Mouse (Mus musculus): ENCODE measurements around the gene Pou2f2. TPM values are rescaled to one million over a fixed set of nuclear protein-coding genes. Genes with fewer than 3 reads are reported as not detected.
A peak's percentile ranks its signal among the peaks of the same experiment; 100 is the strongest.

Gene Pou2f2
- total RNA-seq, 2 experiments from 2014 or later, result 12.5 to 14.0 TPM

DNA sequence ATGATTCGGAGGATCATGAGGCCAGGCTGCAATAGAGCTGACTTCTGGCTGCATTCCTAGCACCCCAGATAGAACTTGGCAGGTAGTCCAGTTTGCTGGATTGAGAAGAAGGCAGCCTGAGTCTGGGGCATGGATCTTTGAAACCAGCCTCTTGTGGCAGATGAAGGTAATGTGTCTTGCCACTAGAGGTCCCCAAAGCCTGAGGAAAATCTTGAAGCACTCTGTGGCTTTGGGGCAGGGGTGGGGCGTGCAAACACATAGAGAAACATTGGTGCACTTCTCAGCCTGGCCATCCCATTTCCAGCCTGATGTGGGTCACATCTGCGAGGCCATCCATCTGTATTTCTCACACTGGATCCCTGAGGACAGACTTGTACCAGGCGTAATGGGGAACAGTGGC, 97.0 kb downstream of the Pou2f2 start:
- peak; percentile 75 for TF ChIP-seq CTCF (IDR thresholded peaks at IDR 0.05)
- peak in 1 of 2 experiments; percentile 33 for DNase-seq (ENCODE audit: extremely low spot score in 1 of 2, low spot score in 2 of 2)
- Histone ChIP-seq H3K27ac (no peak overlapping the region), H3K4me3 (no peak overlapping the region)
- intact Hi-C loops (cut with DNase I), result no loop called here

DNA sequence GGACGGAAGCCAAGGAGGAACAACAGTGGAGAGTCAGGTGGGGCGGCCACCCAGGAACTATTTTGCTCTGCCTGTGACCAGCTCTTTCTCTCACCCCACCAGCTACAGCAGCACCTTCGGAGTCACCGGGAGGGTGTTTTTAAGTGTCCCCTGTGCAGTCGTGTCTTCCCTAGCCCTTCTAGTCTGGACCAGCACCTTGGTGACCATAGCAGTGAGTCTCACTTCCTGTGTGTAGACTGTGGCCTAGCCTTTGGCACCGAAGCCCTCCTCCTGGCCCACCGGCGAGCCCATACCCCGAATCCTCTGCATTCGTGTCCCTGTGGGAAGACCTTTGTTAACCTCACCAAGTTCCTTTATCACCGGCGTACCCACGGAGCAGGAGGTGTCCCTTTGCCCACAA, 99.1 kb downstream of the Pou2f2 start:
- intact Hi-C loops (cut with DNase I), result no loop called here
- TF ChIP-seq CTCF (IDR thresholded peaks at IDR 0.05), result no peak

DNA sequence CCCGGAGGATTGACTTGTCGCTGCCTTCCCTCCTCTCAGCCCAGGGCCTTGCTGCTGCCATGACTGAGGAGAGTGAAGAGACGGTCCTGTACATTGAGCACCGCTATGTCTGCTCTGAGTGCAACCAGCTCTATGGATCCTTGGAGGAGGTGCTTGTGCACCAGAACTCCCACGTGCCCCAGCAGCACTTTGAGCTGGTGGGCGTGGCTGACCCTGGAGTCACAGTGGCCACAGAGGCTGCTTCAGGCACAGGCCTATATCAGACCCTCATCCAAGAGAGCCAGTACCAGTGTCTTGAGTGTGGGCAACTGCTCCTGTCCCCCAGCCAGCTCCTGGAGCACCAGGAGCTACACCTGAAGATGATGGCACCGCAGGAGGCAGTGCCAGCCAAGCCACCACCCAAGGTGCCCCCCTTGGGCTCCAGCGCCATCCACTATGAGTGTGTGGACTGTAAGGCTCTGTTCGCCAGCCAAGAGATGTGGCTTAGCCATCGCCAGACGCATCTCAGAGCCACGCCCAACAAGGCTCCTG, 100.0 kb downstream of the Pou2f2 start:
- Histone ChIP-seq H3K27ac (no peak overlapping the region), H3K4me3 (no peak overlapping the region)
- intact Hi-C loops (cut with DNase I), result loop anchor here (10.0 kb wide), 1 partner anchor 195 kb away; the partner anchor contains the start of gene Rps19
- no peak for TF ChIP-seq CTCF (IDR thresholded peaks at IDR 0.05)
- DNase-seq (ENCODE audit: extremely low spot score in 1 of 2, low spot score in 2 of 2), result no peak

More for the DNA sequence above, 99.1 kb downstream of the Pou2f2 start:
- DNase-seq (ENCODE audit: extremely low spot score in 1 of 2, low spot score in 2 of 2), result no peak
- Histone ChIP-seq H3K4me3 (no peak overlapping the region), H3K27ac (no peak overlapping the region)

DNA sequence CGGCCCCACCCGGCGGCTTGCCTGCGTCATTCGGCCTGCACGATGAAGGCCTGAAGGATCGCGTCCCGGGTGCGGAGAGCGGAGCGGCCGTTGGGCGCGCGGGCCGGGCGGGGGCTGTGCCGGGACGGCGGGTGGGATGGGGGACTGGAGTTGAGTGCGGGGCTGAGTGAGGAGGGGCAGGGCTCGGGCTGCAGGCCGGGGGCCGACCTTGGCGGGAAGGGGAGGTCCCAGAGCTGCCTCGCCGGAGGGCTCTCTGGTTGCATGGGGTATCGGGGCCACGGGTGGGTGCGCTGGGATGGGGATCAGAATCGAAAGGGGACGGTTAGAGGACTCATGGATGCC, 102.1 kb downstream of the Pou2f2 start:
- intact Hi-C loops (cut with DNase I), result loop anchor here (10.0 kb wide), 1 partner anchor 193 kb away; the partner anchor contains the start of gene Rps19
- no peak for DNase-seq (ENCODE audit: extremely low spot score in 1 of 2, low spot score in 2 of 2)
- Histone ChIP-seq H3K27ac (peak overlapping the region; percentile 85), H3K4me3 (peak overlapping the region; percentile 80)
- TF ChIP-seq CTCF (IDR thresholded peaks at IDR 0.05), result no peak

DNA sequence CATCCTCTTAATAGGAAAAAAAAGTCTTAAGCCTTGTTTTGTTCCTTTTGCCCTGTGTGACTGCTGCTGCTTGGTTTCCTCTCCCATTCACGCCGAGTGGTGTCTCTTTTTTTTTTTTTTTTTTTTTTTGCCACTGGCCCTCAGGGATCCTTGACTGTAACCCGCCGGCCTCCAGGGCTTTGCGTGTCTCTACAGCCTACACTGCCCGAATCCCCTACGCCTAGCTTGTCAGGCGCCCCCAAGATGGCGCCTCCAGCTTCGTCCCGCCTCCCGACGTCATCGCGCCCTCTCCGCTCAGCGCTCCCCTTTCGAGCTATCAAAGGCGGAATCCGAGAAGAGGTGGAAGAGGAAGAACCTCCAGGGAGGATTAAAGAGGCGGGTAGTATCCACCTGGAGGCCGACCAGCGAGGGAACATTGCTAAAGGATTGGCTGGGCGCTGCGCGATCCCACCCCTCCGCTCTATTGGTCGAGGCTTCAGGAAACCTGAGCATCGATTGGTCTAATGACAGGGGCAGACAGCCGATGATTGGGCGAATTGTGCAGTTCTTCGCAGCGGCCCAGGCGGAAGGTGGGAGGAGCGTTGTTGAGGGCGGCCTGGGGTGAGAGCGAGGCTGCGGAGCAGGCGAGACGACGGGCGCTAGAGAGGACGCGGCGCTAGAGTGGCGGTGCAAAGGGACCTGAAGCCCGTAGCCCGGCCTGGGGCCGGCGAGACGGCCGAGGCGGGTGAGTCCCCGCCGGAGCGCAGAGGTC, 102.7 kb downstream of the Pou2f2 start:
- Histone ChIP-seq H3K4me3 (peak overlapping the region; percentile 80), H3K27ac (peak overlapping the region; percentile 96)
- DNase-seq (ENCODE audit: extremely low spot score in 1 of 2, low spot score in 2 of 2), result peak; percentile 94 to 97
- no peak; the same call in 1 of the 2 replicates for TF ChIP-seq CTCF (IDR thresholded peaks at IDR 0.05)
- intact Hi-C loops (cut with DNase I), result loop anchor here (10.0 kb wide), 1 partner anchor 192 kb away; the partner anchor contains the start of gene Rps19

DNA sequence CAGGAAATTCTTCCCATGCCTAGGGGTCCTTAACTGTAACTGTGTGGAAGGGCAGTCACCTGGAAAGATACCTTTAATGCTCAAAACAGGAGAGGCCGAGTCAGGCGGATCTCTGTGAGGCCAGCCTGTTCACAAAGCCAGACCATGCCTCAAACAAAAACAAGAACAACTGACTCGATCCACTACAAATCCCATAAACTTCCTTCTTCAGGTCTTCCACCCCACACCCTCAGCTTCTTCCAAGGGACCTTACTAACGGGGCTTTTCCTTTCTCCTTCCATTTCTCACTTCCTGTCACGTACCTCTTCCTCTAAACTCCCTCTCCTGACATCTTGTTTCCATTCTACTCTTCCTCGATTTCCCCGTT, 103.2 kb downstream of the Pou2f2 start:
- peak overlapping the region; percentile 57 for H3K4me3 ChIP-seq
- H3K27ac ChIP-seq, result peak overlapping the region; percentile 96
- no peak for DNase-seq (ENCODE audit: extremely low spot score in 1 of 2, low spot score in 2 of 2)
- intact Hi-C loops (cut with DNase I), result loop anchor here (10.0 kb wide), 1 partner anchor 191 kb away; the partner anchor contains the start of gene Rps19
- TF ChIP-seq CTCF (IDR thresholded peaks at IDR 0.05), result no peak

DNA sequence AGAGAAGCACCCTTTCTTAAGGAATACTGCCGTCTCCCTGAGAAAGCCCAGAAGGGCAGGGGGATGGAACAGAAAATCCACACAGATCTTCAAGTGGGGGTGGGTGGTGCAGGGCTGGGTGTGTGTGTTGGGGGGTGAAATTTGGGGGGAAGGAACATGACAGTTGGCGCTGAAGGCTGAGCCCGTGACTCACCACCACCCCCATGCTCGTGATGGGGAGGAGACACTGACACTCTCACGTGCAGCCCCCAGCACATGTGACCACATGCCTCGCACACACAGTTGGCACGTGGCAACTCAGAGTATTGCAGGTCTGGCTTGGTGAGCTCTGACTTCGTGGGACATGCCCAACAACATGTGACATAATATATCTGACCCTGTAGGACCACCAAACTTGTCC, 105.6 kb downstream of the Pou2f2 start:
- Histone ChIP-seq H3K4me3 (no peak overlapping the region), H3K27ac (peak overlapping the region; percentile 98)
- intact Hi-C loops (cut with DNase I), result loop anchor here (2.0 to 10.0 kb wide), 2 partner anchors 65 to 189 kb away; partner anchors contain the start of gene Rps19
- no peak for TF ChIP-seq CTCF (IDR thresholded peaks at IDR 0.05)
- peak; percentile 57 to 67 for DNase-seq (ENCODE audit: extremely low spot score in 1 of 2, low spot score in 2 of 2)

DNA sequence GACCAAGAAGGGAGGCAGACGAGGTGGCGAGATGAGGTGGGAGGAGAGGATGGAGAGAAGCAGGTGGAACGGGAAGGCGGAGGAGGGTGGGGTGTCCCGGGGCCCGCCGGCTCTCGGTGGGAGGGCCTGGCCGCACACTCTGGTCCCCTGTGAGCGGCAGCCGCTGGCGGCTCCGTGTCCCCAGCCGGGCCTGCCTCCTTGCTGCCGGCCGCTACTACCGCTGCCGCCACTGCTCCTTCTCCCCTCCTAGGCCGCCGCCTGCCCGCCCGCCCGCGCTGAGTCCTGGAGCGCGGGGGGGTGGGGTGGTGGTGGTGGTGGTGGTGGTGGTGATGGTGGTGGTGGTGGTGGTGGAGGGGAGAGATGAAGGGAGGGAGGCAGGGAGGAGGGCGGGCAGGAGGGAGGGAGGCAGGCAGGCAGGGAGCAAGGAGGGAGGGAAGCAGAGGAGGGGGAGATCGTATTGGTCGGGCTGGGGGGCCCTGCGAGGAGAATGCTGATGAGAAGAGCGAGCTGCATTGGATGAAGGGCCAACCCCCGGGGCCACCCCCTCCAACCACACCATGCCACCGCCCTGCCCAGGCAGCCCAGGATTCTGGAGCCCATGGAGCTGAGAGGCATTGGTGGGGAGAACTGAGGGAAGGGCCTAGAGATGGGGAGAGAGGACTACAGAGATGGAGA, 106.7 kb downstream of the Pou2f2 start:
- Histone ChIP-seq H3K27ac (peak overlapping the region; percentile 98), H3K4me3 (peak overlapping the region; percentile 76)
- intact Hi-C loops (cut with DNase I), result loop anchor here (2.0 to 10.0 kb wide), 2 partner anchors 64 to 188 kb away; partner anchors contain the start of gene Rps19
- DNase-seq (ENCODE audit: extremely low spot score in 1 of 2, low spot score in 2 of 2), result peak; percentile 65 to 71
- no peak for TF ChIP-seq CTCF (IDR thresholded peaks at IDR 0.05)

DNA sequence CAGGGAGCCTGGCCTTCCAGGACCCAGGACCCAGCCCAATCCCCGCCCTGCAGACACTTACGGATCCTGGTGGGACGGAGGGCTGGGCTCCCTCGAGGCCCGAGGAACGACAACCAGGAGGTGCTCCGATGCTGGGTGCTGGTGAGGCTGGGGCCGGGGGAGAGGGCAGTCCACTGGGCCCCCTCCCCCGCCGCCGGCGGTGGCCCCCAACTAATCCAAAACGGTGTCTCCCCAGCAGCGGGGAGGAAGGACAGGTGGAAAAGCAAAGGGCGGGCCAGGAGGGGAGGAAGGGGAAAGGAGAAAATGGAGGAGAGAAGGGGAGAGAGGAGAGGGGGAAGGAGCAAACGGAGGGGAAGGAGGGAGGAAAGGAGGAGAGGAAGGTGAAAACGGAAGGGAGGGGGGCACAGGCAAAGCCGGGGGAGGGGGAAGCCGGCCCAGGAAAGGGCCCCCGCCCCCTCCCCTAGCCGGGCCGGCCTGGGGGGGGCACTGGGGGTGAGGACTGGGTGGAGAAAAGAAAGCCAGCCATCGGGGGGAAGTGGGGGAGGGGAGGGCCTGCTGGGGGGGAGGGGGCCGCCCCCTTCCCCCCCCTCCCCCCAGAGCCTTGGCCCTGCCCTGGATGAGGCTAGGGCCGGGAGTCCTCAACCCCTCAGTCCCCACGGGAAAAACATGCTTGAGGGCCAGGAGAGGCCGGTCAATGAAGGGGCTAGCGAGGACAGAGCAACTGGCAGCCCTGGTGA, 107.4 kb downstream of the Pou2f2 start, which contains the start of the genes Grik5 and Zfp574:
TSS of gene Grik5 (minus strand) at position 368 of the 737 bp plus-strand sequence.
TSS of gene Zfp574 (plus strand) at position 589 of the 737 bp plus-strand sequence.
- no peak for TF ChIP-seq CTCF (IDR thresholded peaks at IDR 0.05)
- intact Hi-C loops (cut with DNase I), result loop anchor here (2.0 to 10.0 kb wide), 2 partner anchors 63 to 187 kb away; partner anchors contain the start of gene Rps19
- peak within 1 kb of the TSS; percentile 76 for H3K4me3 ChIP-seq
- H3K27ac ChIP-seq, result peak within 1 kb of the TSS; percentile 98
- no peak for DNase-seq (ENCODE audit: extremely low spot score in 1 of 2, low spot score in 2 of 2)

DNA sequence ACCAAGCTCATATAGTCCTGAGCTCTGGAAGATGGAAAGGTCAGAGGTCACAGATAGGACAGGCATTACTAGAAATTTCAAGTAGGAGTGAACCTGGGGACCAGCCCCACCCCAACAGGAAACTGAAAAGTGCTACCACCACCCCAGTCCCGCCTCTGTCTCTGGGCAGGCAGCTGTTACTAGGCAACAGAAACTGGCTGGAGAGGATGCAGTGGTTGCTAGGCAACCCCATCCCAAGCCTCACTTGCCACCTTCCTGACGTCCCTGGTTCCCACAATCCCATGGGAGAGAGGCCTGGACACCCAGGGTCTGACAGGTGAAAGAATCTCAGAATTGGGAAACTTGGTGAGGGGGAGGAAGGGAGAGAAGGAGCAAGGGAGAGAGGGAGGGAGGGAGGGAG, 110.8 kb downstream of the Pou2f2 start:
- Histone ChIP-seq H3K4me3 (peak overlapping the region; percentile 18), H3K27ac (peak overlapping the region; percentile 77)
- no peak for TF ChIP-seq CTCF (IDR thresholded peaks at IDR 0.05)
- intact Hi-C loops (cut with DNase I), result no loop called here
- DNase-seq (ENCODE audit: extremely low spot score in 1 of 2, low spot score in 2 of 2), result peak; percentile 67 to 76
